In the genomic region with DNA sequence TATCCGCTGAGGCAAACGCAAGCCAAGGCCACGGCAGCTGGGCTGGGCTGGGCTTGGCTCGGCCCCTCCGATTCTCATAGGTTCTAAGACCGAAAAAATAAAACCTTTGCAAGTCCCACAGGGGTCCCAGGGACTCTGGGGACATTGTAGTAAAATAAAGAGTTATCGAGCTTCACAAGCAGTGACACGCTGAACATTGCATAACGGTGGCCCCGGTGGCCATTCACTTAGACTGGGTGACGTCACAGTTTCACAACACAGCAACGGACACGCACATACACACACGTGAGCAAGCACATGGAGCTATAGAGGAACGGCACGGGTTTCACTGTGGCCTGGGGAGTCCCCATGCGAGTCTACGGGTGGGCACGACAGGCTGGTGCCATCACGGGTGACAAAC, we compare ENCODE assay signal across 15 mouse cellular contexts. TPM values are rescaled to one million over a fixed set of nuclear protein-coding genes. Genes with fewer than 3 reads are reported as not detected.
A peak's percentile ranks its signal among the peaks of the same experiment; 100 is the strongest.
DNase-seq lines count a peak whose midpoint lies in the region; ATAC-seq and TF ChIP-seq lines count a peak whose summit lies in the region.
"Had no signal": no experiment of that assay in that cellular context is flagged by ENCODE, and none has a peak within 500 bp of the region (broad histone marks: within the 10 kb centered on the region; RNA-seq: fewer than 3 reads in every experiment).

No protein-coding gene starts in this region.

- H3K79me2 ChIP-seq in liver, adult 2 months (ENCODE audit: control insufficient read depth, insufficient read depth, low read length): no peaks in the 10 kb centered on the region

- peaks cover 13% of the 10 kb centered on the region for H3K4me1 ChIP-seq in heart, embryonic 12.5 days (replicated peaks)
- H3K4me1 ChIP-seq in liver, adult 2 months (ENCODE audit: control insufficient read depth, insufficient read depth, low read length): peaks cover 16% of the 10 kb centered on the region
- H3K4me1 ChIP-seq: forebrain, embryonic 15.5 days had no signal

- no peak overlapping the region for H3K9ac ChIP-seq in heart, embryonic 12.5 days
- no peak overlapping the region for H3K9ac ChIP-seq in liver, adult 2 months (ENCODE audit: low read depth, low read length)
- H3K9ac ChIP-seq: forebrain, embryonic 15.5 days; heart, embryonic 15.5 days; liver, embryonic 13.5 days had no signal

- no peaks in the 10 kb centered on the region for H3K27me3 ChIP-seq in heart, embryonic 12.5 days (replicated peaks)
- no peaks in the 10 kb centered on the region for H3K27me3 ChIP-seq in liver, adult 2 months (ENCODE audit: control insufficient read depth, insufficient read depth, low read length)
- H3K27me3 ChIP-seq: forebrain, embryonic 15.5 days; heart, embryonic 15.5 days; liver, embryonic 13.5 days had no signal

- no peak overlapping the region for H3K27ac ChIP-seq in heart, embryonic 12.5 days (ENCODE audit: poor library complexity, severe bottlenecking)
- peak overlapping the region; percentile 33; the same call in 1 of the 2 replicates for H3K27ac ChIP-seq in liver, adult 2 months (replicated peaks; ENCODE audit: insufficient read depth, low read depth, low read length)
- H3K27ac ChIP-seq: liver, embryonic 13.5 days had no signal

- no peak for TF ChIP-seq CTCF in liver, adult 2 months (IDR thresholded peaks at IDR 0.05; ENCODE audit: low read depth, low read length)

- H3K9me3 ChIP-seq in heart, embryonic 12.5 days (replicated peaks): no peaks in the 10 kb centered on the region
- H3K9me3 ChIP-seq: forebrain, embryonic 15.5 days; heart, embryonic 15.5 days; liver, embryonic 13.5 days had no signal

- no peak overlapping the region for H3K4me2 ChIP-seq in heart, embryonic 12.5 days
- H3K4me2 ChIP-seq: forebrain, embryonic 15.5 days; heart, embryonic 15.5 days; liver, embryonic 13.5 days; midbrain, embryonic 11.5 days had no signal

- H3K36me3 ChIP-seq in heart, embryonic 12.5 days: peaks cover 46% of the 10 kb centered on the region
- H3K36me3 ChIP-seq in liver, adult 2 months (ENCODE audit: control insufficient read depth, insufficient read depth, low read length): 0 out of 2 replicates have a peak, but pooled peaks cover 2% of the 10 kb centered on the region

- no peak overlapping the region for H3K4me3 ChIP-seq in heart, embryonic 12.5 days
- H3K4me3 ChIP-seq in liver, adult 2 months (ENCODE audit: insufficient read depth, low read depth, low read length): no peak overlapping the region
- H3K4me3 ChIP-seq: forebrain, embryonic 15.5 days; heart, embryonic 15.5 days; liver, embryonic 13.5 days had no signal

- DNase-seq in heart, adult 11 months: peak; percentile 98
- peak; percentile 79 for DNase-seq in liver, adult 2 months (ENCODE audit: extremely low read depth, low read depth, low spot score)
- DNase-seq in liver: no peak
- peak; percentile 39 for DNase-seq in fat pad, adult 2 months (ENCODE audit: extremely low read depth, low read depth, low spot score)
- no peak for DNase-seq in ovary, postnatal 10 days (ENCODE audit: low spot score)
- DNase-seq in layer of hippocampus, postnatal 10 days (ENCODE audit: low spot score in 2 of 2): no peak
- DNase-seq: liver, embryonic 13.5 days had no signal

- WGBS in heart, embryonic 12.5 days: 86% methylated on average over 20 of the region's 20 CpGs
- 58% methylated on average over 20 of the region's 20 CpGs for WGBS in liver, adult 2 months

- ATAC-seq in heart, embryonic 12.5 days (ENCODE audit: insufficient number of reproducible peaks, low FRiP score): no peak
- ATAC-seq in megakaryocyte progenitor cell, adult 5-6 weeks (replicated peaks; ENCODE audit: poor library complexity): 0 out of 2 replicates have a peak, but pooled peaks have one; percentile 25

- no peak for TF ChIP-seq POLR2A in liver, adult 2 months (IDR thresholded peaks at IDR 0.05; ENCODE audit: extremely low read depth, insufficient read depth, low read length)

RNA-seq across cellular contexts. Expression of gene Ctrc, which starts 12.3 kb away (rescaled TPM):
- polyA plus RNA-seq in heart, embryonic 12.5 days (2016; fragmentation: Nextera tagmentation; extraction: Ambion mirVana): not detected in 2 replicates
- total RNA-seq in liver, adult 2 months (2014; rRNA removed): 0.34 and 0.83 TPM in 2 replicates
- 0.24 TPM in 1 of 2 replicates, not detected in the other for polyA plus RNA-seq in liver, adult 2 months (2012; rRNA removed)
- total RNA-seq in megakaryocyte progenitor cell, adult 5-6 weeks (2015): not detected in 2 replicates
- total RNA-seq in megakaryocyte progenitor cell, adult 5-6 weeks (2017): not detected in 2 replicates
- total RNA-seq in layer of hippocampus, postnatal 10 days (2021): not detected
- total RNA-seq: ES-E14; layer of hippocampus, postnatal 25 days had no signal
- polyA plus RNA-seq: embryonic facial prominence, embryonic 11.5 days; forebrain, embryonic 15.5 days; heart, embryonic 15.5 days; liver, embryonic 13.5 days; midbrain, embryonic 11.5 days had no signal

RNA-seq across cellular contexts. Expression of gene Efhd2, which starts 16.2 kb away (rescaled TPM):
- polyA plus RNA-seq in heart, embryonic 12.5 days (2016; fragmentation: Nextera tagmentation; extraction: Ambion mirVana): 119 and 121 TPM in 2 replicates
- total RNA-seq in liver, adult 2 months (2014; rRNA removed): 13.1 and 15.0 TPM in 2 replicates
- 40.7 and 46.1 TPM in 2 replicates for polyA plus RNA-seq in liver, adult 2 months (2012; rRNA removed)
- 42.2 and 49.9 TPM in 2 replicates for total RNA-seq in megakaryocyte progenitor cell, adult 5-6 weeks (2015)
- total RNA-seq in megakaryocyte progenitor cell, adult 5-6 weeks (2017): 53.6 and 58.1 TPM in 2 replicates
- 10 to 100 TPM; 43.8 to 46.9 TPM for total RNA-seq in layer of hippocampus, postnatal 10 days (2021)

RNA-seq across cellular contexts. Expression of gene Cela2a, which starts 32.5 kb away (rescaled TPM):
- not detected in 2 replicates for polyA plus RNA-seq in heart, embryonic 12.5 days (2016; fragmentation: Nextera tagmentation; extraction: Ambion mirVana)
- 80.9 and 238 TPM in 2 replicates for total RNA-seq in liver, adult 2 months (2014; rRNA removed)
- polyA plus RNA-seq in liver, adult 2 months (2012; rRNA removed): 3.6 and 4.8 TPM in 2 replicates
- total RNA-seq in megakaryocyte progenitor cell, adult 5-6 weeks (2015): not detected in 2 replicates
- total RNA-seq in megakaryocyte progenitor cell, adult 5-6 weeks (2017): not detected in 2 replicates
- total RNA-seq in layer of hippocampus, postnatal 10 days (2021): not detected
- total RNA-seq: layer of hippocampus, postnatal 25 days had no signal
- polyA plus RNA-seq: embryonic facial prominence, embryonic 11.5 days; forebrain, embryonic 15.5 days; midbrain, embryonic 11.5 days had no signal

Comparison
In these comparisons a context has a peak if more than half of its experiments do, and no peak if none do; other contexts are left out.
1. DNase-seq: peak in heart, adult 11 months (single experiment), liver, adult 2 months (single experiment) and fat pad, adult 2 months (single experiment); none in liver (single experiment), ovary, postnatal 10 days (single experiment) and layer of hippocampus, postnatal 10 days (0 of 2).
2. RNA of gene Cela2a, which starts 32.5 kb away (total RNA-seq): 80.9 to 238 TPM in liver, adult 2 months; not detected in megakaryocyte progenitor cell, adult 5-6 weeks and not detected in layer of hippocampus, postnatal 10 days; every median in the first group is over 10 times any median in the second.